Mouse (Mus musculus): ENCODE measurements at regions not wholly inside any gene's neighbourhood (a gene's known extent, or its start where the extent isn't known, plus 50 kb on each side); places are given as distances from the start of the nearest gene placed in this dataset.

- Histone ChIP-seq H3K27me3 (ENCODE audit: insufficient read depth, poor library complexity, severe bottlenecking) (no peaks in the 10 kb centered on the region), H3K36me3 (no peaks in the 10 kb centered on the region), H3K4me3 (no peak overlapping the region), H3K4me1 (no peaks in the 10 kb centered on the region), H3K27ac (no peak overlapping the region), H3K9me3 (peaks cover 6% of the 10 kb centered on the region; the same call in 1 of the 2 replicates)
- WGBS, result 79% methylated on average over 3 of the region's 3 CpGs
- no peak for DNase-seq (ENCODE audit: low spot score)
Observed at GRCm38 (mm10) chr1:71767705-71768104, 114.7 kb upstream of the Fn1 start.

GRCm38 (mm10) chr1:71767076-71767475 is 114.1 kb upstream of the Fn1 start:
- H3K4me1 ChIP-seq, result no peaks in the 10 kb centered on the region
- no peak overlapping the region for H3K4me3 ChIP-seq
- WGBS, result 53% methylated on average over 5 of the region's 5 CpGs
- no peak for DNase-seq (ENCODE audit: low spot score)
- no peaks in the 10 kb centered on the region for H3K27me3 ChIP-seq (ENCODE audit: insufficient read depth, poor library complexity, severe bottlenecking)
- H3K27ac ChIP-seq, result no peak overlapping the region
- no peaks in the 10 kb centered on the region for H3K36me3 ChIP-seq
- H3K9me3 ChIP-seq, result 0 out of 2 replicates have a peak, but pooled peaks cover under 1% of the 10 kb centered on the region

GRCm38 (mm10) chr1:71764951-71765350 is 112.0 kb upstream of the Fn1 start:
- no peak overlapping the region for H3K27ac ChIP-seq
- H3K36me3 ChIP-seq, result no peaks in the 10 kb centered on the region
- 73% methylated on average over 6 of the region's 6 CpGs for WGBS
- no peaks in the 10 kb centered on the region for H3K4me1 ChIP-seq
- H3K4me3 ChIP-seq, result no peak overlapping the region
- no peaks in the 10 kb centered on the region for H3K9me3 ChIP-seq
- H3K27me3 ChIP-seq (ENCODE audit: insufficient read depth, poor library complexity, severe bottlenecking), result no peaks in the 10 kb centered on the region
- DNase-seq (ENCODE audit: low spot score), result no peak

GRCm38 (mm10) chr1:71763530-71763929 is 110.5 kb upstream of the Fn1 start:
- 66% methylated on average over 2 of the region's 2 CpGs for WGBS
- Histone ChIP-seq H3K27ac (no peak overlapping the region), H3K9me3 (no peaks in the 10 kb centered on the region), H3K36me3 (no peaks in the 10 kb centered on the region), H3K4me3 (no peak overlapping the region), H3K4me1 (no peaks in the 10 kb centered on the region), H3K27me3 (ENCODE audit: insufficient read depth, poor library complexity, severe bottlenecking) (no peaks in the 10 kb centered on the region)
- DNase-seq (ENCODE audit: low spot score), result no peak

- no peak for DNase-seq (ENCODE audit: low spot score)
- 43% methylated on average over 2 of the region's 2 CpGs for WGBS
- no peaks in the 10 kb centered on the region for H3K27me3 ChIP-seq (ENCODE audit: insufficient read depth, poor library complexity, severe bottlenecking)
- no peaks in the 10 kb centered on the region for H3K36me3 ChIP-seq
- no peak overlapping the region for H3K27ac ChIP-seq
- H3K4me1 ChIP-seq, result no peaks in the 10 kb centered on the region
- no peak overlapping the region for H3K4me3 ChIP-seq
- H3K9me3 ChIP-seq, result no peaks in the 10 kb centered on the region
Observed at GRCm38 (mm10) chr1:71760342-71760741, 107.3 kb upstream of the Fn1 start.

GRCm38 (mm10) chr1:71757236-71757635 is 104.2 kb upstream of the Fn1 start:
- H3K27ac ChIP-seq, result no peak overlapping the region
- DNase-seq (ENCODE audit: low spot score), result peak; percentile 51
- no peaks in the 10 kb centered on the region for H3K9me3 ChIP-seq
- peaks cover 4% of the 10 kb centered on the region; the same call in 1 of the 2 replicates for H3K36me3 ChIP-seq
- H3K4me1 ChIP-seq, result no peaks in the 10 kb centered on the region
- H3K4me3 ChIP-seq, result no peak overlapping the region
- 77% methylated on average over 5 of the region's 5 CpGs for WGBS
- H3K27me3 ChIP-seq (ENCODE audit: insufficient read depth, poor library complexity, severe bottlenecking), result no peaks in the 10 kb centered on the region

- Histone ChIP-seq H3K4me1 (no peaks in the 10 kb centered on the region), H3K27ac (no peak overlapping the region), H3K36me3 (peaks cover 4% of the 10 kb centered on the region; the same call in 1 of the 2 replicates), H3K27me3 (ENCODE audit: insufficient read depth, poor library complexity, severe bottlenecking) (no peaks in the 10 kb centered on the region), H3K4me3 (no peak overlapping the region), H3K9me3 (no peaks in the 10 kb centered on the region)
- peak; percentile 38 for DNase-seq (ENCODE audit: low spot score)
- WGBS, result 69% methylated on average over 2 of the region's 2 CpGs
Observed at GRCm38 (mm10) chr1:71756159-71756558, 103.2 kb upstream of the Fn1 start.

- peak; percentile 47 for DNase-seq (ENCODE audit: low spot score)
- 32% methylated on average over 9 of the region's 9 CpGs for WGBS
- no peak overlapping the region for H3K27ac ChIP-seq
Observed at GRCm38 (mm10) chr1:71755435-71755834, 102.4 kb upstream of the Fn1 start.

GRCm38 (mm10) chr1:71752351-71752750 is 99.4 kb upstream of the Fn1 start:
- no peak overlapping the region for H3K27ac ChIP-seq

More at GRCm38 (mm10) chr1:71755435-71755834, 102.4 kb upstream of the Fn1 start:
- no peak overlapping the region for H3K4me3 ChIP-seq
- no peaks in the 10 kb centered on the region for H3K4me1 ChIP-seq
- H3K27me3 ChIP-seq (ENCODE audit: insufficient read depth, poor library complexity, severe bottlenecking), result no peaks in the 10 kb centered on the region
- H3K36me3 ChIP-seq, result peaks cover 4% of the 10 kb centered on the region; the same call in 1 of the 2 replicates
- H3K9me3 ChIP-seq, result no peaks in the 10 kb centered on the region

GRCm38 (mm10) chr1:71751601-71752000 is 98.6 kb upstream of the Fn1 start:
- 77% methylated on average over 1 of the region's 1 CpGs for WGBS
- H3K27me3 ChIP-seq (ENCODE audit: insufficient read depth, poor library complexity, severe bottlenecking), result no peaks in the 10 kb centered on the region
- H3K4me3 ChIP-seq, result no peak overlapping the region
- H3K4me1 ChIP-seq, result no peaks in the 10 kb centered on the region
- H3K36me3 ChIP-seq, result peaks cover 4% of the 10 kb centered on the region; the same call in 1 of the 2 replicates
- H3K27ac ChIP-seq, result no peak overlapping the region
- no peaks in the 10 kb centered on the region for H3K9me3 ChIP-seq
- DNase-seq (ENCODE audit: low spot score), result peak; percentile 1

More at GRCm38 (mm10) chr1:71752351-71752750, 99.4 kb upstream of the Fn1 start:
- Histone ChIP-seq H3K4me1 (no peaks in the 10 kb centered on the region), H3K36me3 (peaks cover 4% of the 10 kb centered on the region; the same call in 1 of the 2 replicates), H3K4me3 (no peak overlapping the region), H3K27me3 (ENCODE audit: insufficient read depth, poor library complexity, severe bottlenecking) (no peaks in the 10 kb centered on the region), H3K9me3 (no peaks in the 10 kb centered on the region)
- 90% methylated on average over 1 of the region's 1 CpGs for WGBS
- DNase-seq (ENCODE audit: low spot score), result peak; percentile 25

GRCm38 (mm10) chr1:71735606-71736005 is 82.6 kb upstream of the Fn1 start:
- 60% methylated on average over 3 of the region's 3 CpGs for WGBS
- no peaks in the 10 kb centered on the region for H3K9me3 ChIP-seq
- peak overlapping the region; percentile 25; the same call in 1 of the 2 replicates for H3K27ac ChIP-seq

GRCm38 (mm10) chr1:71731623-71732022 is 78.6 kb upstream of the Fn1 start:
- H3K4me1 ChIP-seq, result 0 out of 2 replicates have a peak, but pooled peaks cover 3% of the 10 kb centered on the region
- no peaks in the 10 kb centered on the region for H3K36me3 ChIP-seq
- no peak for DNase-seq (ENCODE audit: low spot score)
- no peak overlapping the region for H3K4me3 ChIP-seq
- no peak overlapping the region for H3K27ac ChIP-seq
- no peaks in the 10 kb centered on the region for H3K27me3 ChIP-seq (ENCODE audit: insufficient read depth, poor library complexity, severe bottlenecking)
- no peaks in the 10 kb centered on the region for H3K9me3 ChIP-seq

More at GRCm38 (mm10) chr1:71735606-71736005, 82.6 kb upstream of the Fn1 start:
- DNase-seq (ENCODE audit: low spot score), result no peak
- 0 out of 2 replicates have a peak, but pooled peaks cover 3% of the 10 kb centered on the region for H3K4me1 ChIP-seq
- H3K4me3 ChIP-seq, result no peak overlapping the region
- H3K27me3 ChIP-seq (ENCODE audit: insufficient read depth, poor library complexity, severe bottlenecking), result no peaks in the 10 kb centered on the region
- H3K36me3 ChIP-seq, result no peaks in the 10 kb centered on the region

GRCm38 (mm10) chr1:71731011-71731410 is 78.0 kb upstream of the Fn1 start:
- no peak overlapping the region for H3K4me3 ChIP-seq
- H3K27ac ChIP-seq, result no peak overlapping the region
- no peaks in the 10 kb centered on the region for H3K9me3 ChIP-seq
- WGBS, result 58% methylated on average over 4 of the region's 4 CpGs
- H3K36me3 ChIP-seq, result no peaks in the 10 kb centered on the region
- DNase-seq (ENCODE audit: low spot score), result no peak
- no peaks in the 10 kb centered on the region for H3K27me3 ChIP-seq (ENCODE audit: insufficient read depth, poor library complexity, severe bottlenecking)
- 0 out of 2 replicates have a peak, but pooled peaks cover 3% of the 10 kb centered on the region for H3K4me1 ChIP-seq

GRCm38 (mm10) chr1:71728852-71729347 is 75.9 kb upstream of the Fn1 start:
- H3K27me3 ChIP-seq (ENCODE audit: insufficient read depth, poor library complexity, severe bottlenecking), result no peaks in the 10 kb centered on the region
- no peak overlapping the region for H3K27ac ChIP-seq
- WGBS, result 57% methylated on average over 8 of the region's 8 CpGs
- H3K4me3 ChIP-seq, result no peak overlapping the region
- no peak for DNase-seq (ENCODE audit: low spot score)
- 0 out of 2 replicates have a peak, but pooled peaks cover 3% of the 10 kb centered on the region for H3K4me1 ChIP-seq
- no peaks in the 10 kb centered on the region for H3K36me3 ChIP-seq
- no peaks in the 10 kb centered on the region for H3K9me3 ChIP-seq
